Mouse (Mus musculus) kidney, postnatal 0 days (tissue): ENCODE results near the gene Klhdc9. TPM values are rescaled to one million over a fixed set of nuclear protein-coding genes. Genes with fewer than 3 reads are reported as not detected.

Experiments used
- ATAC-seq: fragments of 200-750 bp; cut with Nextera tagmentation; replicated peaks from 2 replicates; pipeline ENCODE4 v1.8.0; 2017; ENCODE audit warnings: low read depth, moderate number of reproducible peaks, moderate TSS enrichment, moderate library complexity; ENCODE audit not compliant: low FRiP score
- DNase-seq: peaks from one replicate; pipeline ENCODE4 v3.0.0-alpha.2; 2016; ENCODE audit warnings: low spot score
- H3K27ac ChIP-seq: fragments of 300-500 bp; sonication (generic); 2 replicates; pipeline ENCODE4 v1.5.1; 2014; ENCODE audit warnings: mild to moderate bottlenecking
- H3K27me3 ChIP-seq: fragments of 300-500 bp; sonication (generic); 2 replicates; pipeline ENCODE4 v1.6.1; 2014; ENCODE audit warnings: low read length, mixed read lengths; ENCODE audit not compliant: insufficient read depth
- H3K36me3 ChIP-seq: fragments of 300-500 bp; sonication (generic); 2 replicates; pipeline ENCODE4 v1.6.1; 2014; ENCODE audit warnings: low read length, mixed read lengths; ENCODE audit not compliant: insufficient read depth
- H3K4me1 ChIP-seq: fragments of 300-500 bp; sonication (generic); replicated peaks from 2 replicates; pipeline ENCODE4 v1.6.1; 2014; ENCODE audit warnings: antibody characterized with exemption, low read length, mixed read lengths; ENCODE audit not compliant: insufficient read depth
- H3K4me2 ChIP-seq: fragments of 300-500 bp; sonication (generic); 2 replicates; pipeline ENCODE4 v1.6.1; 2014; ENCODE audit warnings: mild to moderate bottlenecking, low read length, moderate library complexity, mixed read lengths
- H3K4me3 ChIP-seq: fragments of 300-500 bp; sonication (generic); replicated peaks from 2 replicates; pipeline ENCODE4 v1.5.1; 2014; ENCODE audit warnings: low read depth, low read length
- H3K9ac ChIP-seq: fragments of 300-500 bp; sonication (generic); 2 replicates; pipeline ENCODE4 v1.6.1; 2014; ENCODE audit warnings: low read depth, low read length
- H3K9me3 ChIP-seq: fragments of 300-500 bp; sonication (generic); replicated peaks from 2 replicates; pipeline ENCODE4 v1.6.1; 2016; ENCODE audit warnings: low read length, inconsistent platforms, mixed read lengths
- CTCF ChIP-seq: IDR thresholded peaks from 2 replicates; pipeline ENCODE4 v1.5.1; 2016; ENCODE audit warnings: antibody characterized with exemption, low read depth, mild to moderate bottlenecking, moderate library complexity
- WGBS: fragments of 180-500 bp; shearing (Covaris S2); extraction: QIAGEN DNeasy Blood & Tissue Kit; methylation state at CpG from one replicate; pipeline ENCODE4 v1.1.7; 2014; 5-methylcytosine and 5-hydroxymethylcytosine counted together
- polyA plus RNA-seq: library from polyadenylated mRNA; unstranded; fragments of >200 nt; fragmentation: Nextera tagmentation; extraction: Ambion mirVana; gene quantifications from 2 replicates; pipeline ENCODE4 v1.2.1, GENCODE M21; 2015

The Klhdc9 gene
- polyA plus RNA-seq, 1 experiment from 2014 or later = 5.7 TPM

DNA sequence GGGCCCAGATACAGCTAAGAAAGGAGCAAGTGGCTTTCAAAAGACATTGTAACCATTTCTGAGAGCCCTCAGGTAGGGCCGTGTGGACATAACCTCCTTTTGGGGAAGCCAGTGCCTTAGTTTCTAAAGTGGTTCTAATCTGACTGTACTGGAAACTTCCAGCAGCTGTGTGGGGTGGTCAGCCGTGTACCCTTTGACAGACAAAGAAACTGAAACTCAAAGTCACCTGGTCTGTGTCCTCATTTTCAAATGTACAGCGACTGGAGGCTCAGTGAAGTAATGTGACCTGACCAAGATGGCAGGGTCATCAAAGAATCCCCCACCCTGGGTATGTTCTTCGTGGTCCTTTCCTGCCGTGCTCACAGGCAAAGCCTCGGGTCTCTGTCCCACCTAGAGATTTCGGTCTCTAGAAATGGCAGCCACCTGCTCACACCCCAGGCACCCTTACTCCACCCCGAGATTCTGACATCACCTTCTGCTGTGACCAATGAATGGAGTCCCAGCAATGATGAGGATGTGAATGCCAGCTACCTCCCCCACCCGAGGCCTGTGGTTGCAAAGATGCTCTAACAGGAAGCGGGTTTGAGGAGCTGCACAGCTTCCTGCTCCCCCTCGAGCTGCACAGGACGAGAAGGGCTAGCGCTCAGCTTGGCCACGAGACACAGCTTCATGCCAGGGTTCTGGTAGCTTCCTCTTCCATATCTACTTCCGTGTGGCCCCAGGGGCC, 27.9 kb upstream of the Klhdc9 start, which contains the start of gene Arhgap30:
Gene Arhgap30, plus strand, starts transcription at position 579 of the 727 bp plus-strand sequence.
- no peak within 1 kb of the TSS for H3K27ac ChIP-seq
- no peaks in the 10 kb centered on the region for H3K9me3 ChIP-seq
- H3K4me3 ChIP-seq = no peak within 1 kb of the TSS
- 78% methylated on average over 15 of the region's 15 CpGs for WGBS
- TF ChIP-seq CTCF = no peak
- H3K27me3 ChIP-seq = no peaks in the 10 kb centered on the region
- no peak within 1 kb of the TSS for H3K4me2 ChIP-seq
- H3K36me3 ChIP-seq = no peaks in the 10 kb centered on the region
- no peaks in the 10 kb centered on the region for H3K4me1 ChIP-seq
- H3K9ac ChIP-seq = no peak within 1 kb of the TSS
- ATAC-seq (no peak), DNase-seq (no peak)

DNA sequence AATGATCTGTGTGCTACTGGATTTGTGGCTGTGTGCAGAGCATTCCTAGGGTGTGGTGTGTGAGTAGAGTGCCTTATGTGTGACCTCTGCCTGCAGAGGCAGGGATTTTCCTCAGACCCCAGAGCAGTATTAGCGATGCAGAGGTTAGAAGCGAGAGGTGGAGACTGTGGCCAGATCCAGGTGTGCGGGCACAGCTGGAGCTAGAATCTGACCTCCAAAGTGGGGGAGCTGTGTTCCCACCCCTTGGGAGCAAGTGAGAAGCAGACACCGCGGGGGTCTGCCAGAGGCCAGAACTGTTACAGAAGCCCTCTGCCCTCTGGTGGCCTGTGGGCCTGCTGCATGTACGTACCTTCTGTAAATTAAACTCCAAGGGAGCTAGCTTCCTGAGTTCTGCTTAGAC, 26.5 kb upstream of the Klhdc9 start:
- ATAC-seq = 0 out of 2 replicates have a peak, but pooled peaks have one; percentile 26
- peak; percentile 67 for TF ChIP-seq CTCF

DNA sequence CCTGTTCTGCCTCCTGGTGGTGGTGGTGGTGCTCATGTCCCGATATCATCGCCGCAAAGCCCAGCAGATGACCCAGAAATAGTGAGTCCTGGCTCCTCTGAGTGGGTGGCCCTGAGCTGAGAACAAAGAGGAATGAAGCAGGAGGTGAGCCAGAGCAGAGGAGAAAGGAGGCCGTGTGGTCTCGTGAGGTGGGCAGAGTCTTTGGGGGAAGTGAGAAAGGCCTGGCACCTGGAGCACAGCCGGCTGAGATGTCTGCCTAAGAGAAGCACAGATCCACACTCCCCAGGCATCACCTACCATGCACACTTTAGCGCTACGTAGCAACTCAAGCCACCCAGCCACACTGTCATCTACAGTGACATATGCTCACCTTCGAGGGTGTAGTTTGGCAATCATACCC, 24.6 kb upstream of the Klhdc9 start:
- Histone ChIP-seq H3K27ac (no peak overlapping the region), H3K36me3 (no peaks in the 10 kb centered on the region), H3K4me2 (no peak overlapping the region), H3K9me3 (no peaks in the 10 kb centered on the region), H3K27me3 (peaks cover 2% of the 10 kb centered on the region; the same call in 1 of the 2 replicates), H3K4me1 (peaks cover under 1% of the 10 kb centered on the region; the same call in 1 of the 2 replicates), H3K9ac (no peak overlapping the region), H3K4me3 (no peak overlapping the region)
- DNase-seq = no peak
- ATAC-seq = no peak
- WGBS = 69% methylated on average over 9 of the region's 9 CpGs
- TF ChIP-seq CTCF = peak; percentile 44

More for the DNA sequence above, 26.5 kb upstream of the Klhdc9 start:
- DNase-seq = peak; percentile 63
- no peak overlapping the region for H3K9ac ChIP-seq
- H3K36me3 ChIP-seq = no peaks in the 10 kb centered on the region
- no peak overlapping the region for H3K4me3 ChIP-seq
- H3K9me3 ChIP-seq = no peaks in the 10 kb centered on the region
- no peak overlapping the region for H3K4me2 ChIP-seq
- H3K27ac ChIP-seq = no peak overlapping the region
- H3K27me3 ChIP-seq = no peaks in the 10 kb centered on the region
- no peaks in the 10 kb centered on the region for H3K4me1 ChIP-seq
- 23% methylated on average over 6 of the region's 6 CpGs for WGBS

DNA sequence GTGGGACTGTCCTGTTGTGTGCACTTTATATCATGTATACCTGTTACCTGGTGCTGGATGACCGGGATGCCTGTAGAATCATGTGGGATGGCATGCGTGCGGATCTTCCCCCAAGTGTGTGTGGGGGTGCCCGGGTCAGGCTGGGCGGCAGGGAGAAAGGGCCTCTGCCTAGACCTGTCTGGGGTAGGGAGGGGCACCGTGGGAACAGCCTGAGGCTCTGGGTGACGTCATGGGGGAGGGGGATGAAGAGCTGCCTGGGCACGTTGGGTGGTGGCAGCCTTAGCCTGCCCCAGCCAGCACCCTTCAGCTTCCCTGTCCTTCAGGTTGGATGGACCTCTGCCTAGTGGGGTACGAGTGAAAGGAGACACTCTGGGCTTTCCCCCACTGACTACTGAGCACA, 23.8 kb upstream of the Klhdc9 start:
- H3K27me3 ChIP-seq = peaks cover 3% of the 10 kb centered on the region; the same call in 1 of the 2 replicates
- WGBS = 62% methylated on average over 9 of the region's 9 CpGs

DNA sequence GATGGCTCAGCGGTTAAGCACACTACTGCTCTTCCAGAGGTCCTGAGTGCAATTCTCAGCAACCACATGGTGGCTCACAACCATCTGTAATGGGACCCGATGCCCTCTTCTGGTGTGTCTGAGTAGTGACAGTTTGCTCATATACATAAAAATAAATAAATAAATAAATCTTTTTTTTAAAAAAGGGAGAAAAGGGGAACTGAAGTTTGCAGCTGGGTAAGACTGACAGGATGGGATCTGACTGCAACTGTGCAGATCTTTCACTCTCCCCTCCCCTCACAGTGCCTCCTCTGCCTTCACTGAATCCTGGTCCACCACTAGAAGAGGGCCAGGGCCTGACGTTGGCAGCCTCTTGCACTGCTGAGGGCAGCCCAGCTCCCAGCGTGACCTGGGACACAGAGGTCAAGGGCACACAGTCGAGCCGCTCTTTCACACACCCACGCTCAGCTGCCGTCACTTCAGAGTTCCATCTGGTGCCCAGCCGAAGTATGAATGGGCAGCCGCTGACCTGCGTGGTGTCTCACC, 21.6 kb upstream of the Klhdc9 start:
- H3K4me2 ChIP-seq = no peak overlapping the region
- peaks cover 7% of the 10 kb centered on the region; the same call in 1 of the 2 replicates for H3K4me1 ChIP-seq
- no peak overlapping the region for H3K4me3 ChIP-seq
- H3K9ac ChIP-seq = no peak overlapping the region
- 72% methylated on average over 11 of the region's 11 CpGs for WGBS
- no peaks in the 10 kb centered on the region for H3K36me3 ChIP-seq
- no peaks in the 10 kb centered on the region for H3K9me3 ChIP-seq
- peaks cover 3% of the 10 kb centered on the region; the same call in 1 of the 2 replicates for H3K27me3 ChIP-seq
- H3K27ac ChIP-seq = no peak overlapping the region
- no peak for DNase-seq
- ATAC-seq = no peak
- TF ChIP-seq CTCF = peak; percentile 24

More for the DNA sequence above, 23.8 kb upstream of the Klhdc9 start:
- Histone ChIP-seq H3K4me3 (no peak overlapping the region), H3K4me1 (peaks cover 7% of the 10 kb centered on the region; the same call in 1 of the 2 replicates), H3K36me3 (no peaks in the 10 kb centered on the region), H3K9me3 (no peaks in the 10 kb centered on the region), H3K27ac (no peak overlapping the region), H3K4me2 (no peak overlapping the region), H3K9ac (no peak overlapping the region)
- no peak for DNase-seq
- no peak for TF ChIP-seq CTCF
- ATAC-seq = no peak

DNA sequence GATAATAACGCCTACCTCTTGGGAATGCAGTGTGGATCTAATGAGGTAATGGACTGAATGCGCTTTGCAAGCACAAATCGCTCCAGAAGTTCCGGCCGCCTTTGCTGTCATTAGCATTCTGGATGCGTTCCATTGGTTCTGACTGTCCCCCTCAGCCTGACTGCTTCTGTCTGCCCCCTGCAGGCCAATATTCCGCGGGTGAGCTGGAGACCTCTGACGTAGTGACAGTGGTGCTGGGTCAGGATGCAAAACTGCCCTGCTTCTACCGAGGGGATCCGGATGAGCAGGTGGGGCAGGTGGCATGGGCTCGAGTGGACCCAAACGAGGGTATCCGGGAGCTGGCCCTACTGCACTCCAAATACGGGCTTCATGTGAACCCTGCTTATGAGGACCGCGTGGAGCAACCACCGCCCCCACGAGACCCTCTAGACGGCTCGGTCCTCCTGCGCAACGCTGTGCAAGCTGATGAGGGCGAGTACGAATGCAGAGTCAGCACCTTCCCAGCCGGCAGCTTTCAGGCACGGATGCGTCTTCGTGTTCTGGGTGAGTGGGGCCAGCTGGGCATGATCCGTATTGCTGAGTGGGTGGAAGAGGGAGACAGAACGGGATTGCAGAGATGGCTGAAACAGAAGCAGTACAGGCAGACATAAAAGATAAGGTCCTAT, 19.5 kb upstream of the Klhdc9 start:
- no peak overlapping the region for H3K27ac ChIP-seq
- 2% methylated on average over 31 of the region's 31 CpGs for WGBS
- DNase-seq (peak; percentile 89), ATAC-seq (peak; percentile 75)
- peak overlapping the region; percentile 49 for H3K4me2 ChIP-seq
- H3K27me3 ChIP-seq = peaks cover 3% of the 10 kb centered on the region; the same call in 1 of the 2 replicates
- TF ChIP-seq CTCF = peak; percentile 80
- H3K36me3 ChIP-seq = no peaks in the 10 kb centered on the region
- no peaks in the 10 kb centered on the region for H3K9me3 ChIP-seq
- peak overlapping the region; percentile 24; the same call in 1 of the 2 replicates for H3K4me3 ChIP-seq
- no peak overlapping the region for H3K9ac ChIP-seq
- peaks cover 7% of the 10 kb centered on the region; the same call in 1 of the 2 replicates for H3K4me1 ChIP-seq
